Mouse (Mus musculus) ES-Bruce4 (cell line): ENCODE data around the gene Leng8.

Experiments used
- CTCF ChIP-seq: IDR thresholded peaks from one replicate; pipeline ENCODE4 v1.8.1; 2011; ENCODE audit warnings: low read depth, low read length
- EP300 ChIP-seq: IDR thresholded peaks from 2 replicates; pipeline ENCODE4 v1.6.1; 2011; ENCODE audit warnings: low read depth, low read length; ENCODE audit not compliant: insufficient read depth
- POLR2A ChIP-seq: IDR thresholded peaks from one replicate; pipeline ENCODE4 v1.8.1; 2011; ENCODE audit warnings: low read length; ENCODE audit not compliant: insufficient read depth

- TF ChIP-seq CTCF (no peak), POLR2A (no peak), EP300 (no peak)
These were observed 26.8 kb downstream of the Leng8 start for GRCm38 (mm10) chr7:4163571-4164072.
